Mouse (Mus musculus): ENCODE data around the gene Slc7a15.
A peak's percentile ranks its signal among the peaks of the same experiment; 100 is the strongest.
"Not testable (repeated sequence)": the region's sequence is repeated elsewhere in the genome, so short reads cannot be mapped to it uniquely, and the experiment has no call there.

Slc7a15 gene

DNA sequence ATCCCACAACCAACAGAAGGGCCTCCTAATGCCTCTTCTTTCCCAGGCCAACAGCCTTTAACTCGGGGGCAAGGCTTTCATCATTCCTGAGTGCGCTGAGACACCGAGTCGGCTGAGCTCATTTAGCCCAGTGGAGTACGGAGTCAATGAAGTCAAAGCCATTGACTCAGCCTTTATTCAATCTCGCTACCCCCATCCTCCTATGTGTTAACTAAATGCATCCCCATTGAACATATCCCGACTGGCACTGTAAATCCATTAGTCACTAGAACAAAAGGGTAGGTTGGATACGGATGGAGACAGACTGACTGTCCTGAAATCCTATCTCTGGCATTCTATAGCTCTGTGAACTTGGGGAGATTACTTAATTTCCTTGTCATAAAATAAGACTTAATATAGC, 36.7 kb downstream of the Slc7a15 start:
- DNase-seq (ENCODE audit: extremely low spot score, low spot score): not testable (repeated sequence)

DNA sequence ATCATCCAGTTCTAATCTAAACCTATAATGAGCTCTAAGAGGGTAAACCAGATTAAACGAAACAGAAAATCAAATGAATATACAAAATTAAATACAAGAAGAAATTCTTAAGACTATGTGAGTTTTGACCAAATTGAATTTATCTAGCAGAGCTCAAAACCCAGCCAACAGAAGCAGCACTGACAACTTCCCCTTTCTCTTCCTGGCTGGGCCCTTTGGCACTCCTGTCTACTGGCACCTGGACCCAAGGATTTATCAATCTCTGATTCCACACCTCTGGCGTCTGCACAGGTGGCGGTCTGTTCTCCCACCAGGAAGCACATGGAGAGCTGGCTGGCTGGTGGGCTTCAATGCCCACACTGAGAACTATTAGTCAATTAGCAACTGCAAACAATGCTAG, 39.0 kb downstream of the Slc7a15 start:
- DNase-seq (ENCODE audit: extremely low spot score, low spot score): not testable (repeated sequence)

DNA sequence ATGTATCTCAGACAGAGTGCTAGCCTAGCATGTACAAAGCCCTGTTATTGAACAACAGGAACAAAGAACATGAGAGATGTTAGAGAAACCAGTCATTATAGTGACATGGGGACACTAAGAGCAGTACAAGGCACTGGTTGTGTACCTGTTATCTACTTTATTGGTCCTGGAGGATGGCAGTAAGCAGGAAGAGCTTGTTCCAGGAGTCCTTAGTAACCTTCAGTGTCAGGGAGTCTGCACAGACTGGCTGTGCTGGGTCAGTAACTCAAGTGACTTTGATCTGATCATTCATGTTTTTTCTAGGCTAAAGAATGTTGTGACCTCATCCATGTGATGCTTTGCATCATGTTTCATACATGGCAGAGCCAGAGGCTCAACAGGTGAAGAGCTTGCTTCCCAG, 42.7 kb downstream of the Slc7a15 start:
- no peak for DNase-seq (ENCODE audit: extremely low spot score, low spot score)

DNA sequence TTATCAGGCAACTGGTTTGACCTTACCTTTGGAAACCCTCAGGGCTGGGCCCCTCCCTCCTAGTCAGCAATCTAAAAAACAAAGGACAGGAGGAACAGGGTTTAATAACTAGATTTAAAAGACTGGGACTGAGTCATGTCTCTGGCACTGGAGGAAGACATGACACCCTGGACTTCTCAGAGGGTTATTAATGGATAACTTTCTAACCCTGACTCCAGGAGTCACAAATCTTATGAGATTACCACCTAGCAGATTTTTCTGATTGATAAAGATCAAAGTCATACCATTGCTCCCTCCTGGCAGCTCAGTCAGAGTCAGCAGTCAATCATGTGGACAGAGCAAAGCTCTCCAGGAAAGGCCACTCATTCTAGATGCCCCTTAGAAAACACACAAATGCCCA, 43.4 kb downstream of the Slc7a15 start:
- DNase-seq (ENCODE audit: extremely low spot score, low spot score): no peak

DNA sequence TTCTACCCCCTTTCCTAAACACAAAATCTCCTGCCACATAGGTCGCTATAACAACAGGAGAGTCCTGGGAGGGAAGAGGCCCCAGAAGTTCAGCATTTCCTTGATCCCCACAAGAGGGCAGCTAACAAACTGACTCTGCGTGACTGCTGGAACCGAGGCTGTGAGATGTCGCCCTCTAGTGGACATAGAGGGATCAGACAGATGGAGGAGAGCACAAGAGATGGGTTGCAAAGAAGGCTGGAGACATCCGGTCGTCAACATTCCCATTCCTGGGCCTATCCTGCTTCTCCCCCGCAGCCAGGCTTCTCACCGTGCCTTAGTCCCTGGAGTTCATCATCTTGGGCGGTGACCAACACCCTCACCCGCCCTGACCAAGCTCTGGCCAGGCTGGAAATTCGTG, 51.5 kb downstream of the Slc7a15 start:
- peak; percentile 74 for DNase-seq (ENCODE audit: extremely low spot score, low spot score)

DNA sequence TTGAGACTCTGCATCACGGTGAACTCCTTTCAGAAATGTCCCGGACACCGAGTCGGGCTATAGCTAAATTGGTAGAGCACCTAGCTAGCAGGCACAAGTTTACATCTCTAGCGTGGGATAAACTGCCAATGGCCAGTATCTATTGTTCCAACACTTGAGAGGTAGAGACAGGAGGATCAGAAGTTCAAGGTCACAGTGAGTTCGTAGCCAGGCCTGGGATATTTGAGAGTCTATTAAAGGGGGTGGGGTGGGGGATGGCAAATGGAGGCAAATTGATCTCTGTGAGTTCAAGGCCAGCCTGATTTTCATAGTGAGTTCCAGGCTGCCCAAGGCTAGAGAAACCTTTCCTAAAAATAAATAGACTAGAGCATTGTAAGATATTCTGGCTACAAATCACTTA, 52.1 kb downstream of the Slc7a15 start:
- no peak for DNase-seq (ENCODE audit: extremely low spot score, low spot score)

DNA sequence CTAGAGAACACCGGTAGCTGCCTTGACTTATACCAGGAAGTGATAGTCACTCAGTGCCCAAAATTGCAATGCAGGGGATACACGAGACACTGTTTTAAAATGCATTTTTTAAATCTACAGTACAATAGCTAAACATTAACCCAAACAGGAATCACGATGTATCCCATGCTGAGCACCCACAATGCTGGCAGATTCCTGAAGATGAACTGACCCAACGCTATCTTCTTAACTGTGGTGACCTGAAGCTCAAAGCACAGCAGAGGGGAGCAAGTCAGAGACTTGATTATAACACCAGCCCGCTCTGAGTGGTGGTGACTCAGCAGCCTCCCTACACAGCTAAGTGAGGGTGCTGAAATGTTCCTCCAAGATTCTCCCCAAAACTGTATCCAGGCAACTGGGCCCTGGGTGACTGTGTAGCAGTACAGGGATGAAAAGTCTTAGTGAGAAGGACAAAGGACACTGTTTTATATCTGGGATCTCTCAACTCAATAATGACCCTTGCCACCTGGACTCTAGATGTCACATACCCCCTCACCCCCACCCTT, 53.7 kb downstream of the Slc7a15 start:
- DNase-seq (ENCODE audit: extremely low spot score, low spot score): no peak

DNA sequence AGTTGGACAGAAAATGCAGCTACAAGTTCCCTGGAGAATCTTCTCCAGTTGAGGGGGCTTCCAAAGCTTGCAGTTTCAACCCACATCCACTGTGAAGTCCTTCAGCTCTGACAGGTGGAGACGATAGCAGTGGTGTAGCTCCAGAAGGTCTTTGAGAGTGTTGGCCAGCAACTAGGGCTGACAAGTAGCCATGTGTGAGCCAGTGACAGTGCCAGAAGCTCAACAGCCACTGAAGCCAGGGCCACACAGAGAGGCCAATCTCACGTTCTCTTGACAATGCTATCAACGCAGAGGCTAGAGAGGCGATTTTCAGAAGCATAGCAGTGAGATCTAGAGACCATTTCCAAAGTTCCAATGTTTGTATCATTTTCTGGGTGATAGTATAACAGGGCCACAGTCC, 56.5 kb downstream of the Slc7a15 start:
- no peak for DNase-seq (ENCODE audit: extremely low spot score, low spot score)

DNA sequence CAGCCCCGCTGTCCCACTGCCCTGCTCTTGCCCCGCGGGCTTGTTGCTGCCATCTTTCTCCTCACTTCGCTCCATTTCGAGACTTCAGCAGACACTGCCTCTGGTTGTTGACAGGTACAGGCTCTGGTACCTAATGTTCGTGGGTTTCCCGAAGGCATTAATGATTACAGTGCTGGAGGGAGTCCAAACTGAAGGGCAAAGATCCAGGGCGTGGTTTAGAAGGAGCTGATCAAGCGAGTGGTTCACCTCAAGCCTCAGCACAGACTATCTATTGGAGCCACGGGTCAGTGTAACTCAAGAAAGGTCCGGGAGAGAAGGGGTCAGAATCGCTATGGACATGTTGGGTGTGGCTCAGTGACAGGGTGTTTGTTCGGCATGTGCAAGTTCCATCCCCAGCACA, 59.4 kb downstream of the Slc7a15 start:
- DNase-seq (ENCODE audit: extremely low spot score, low spot score): no peak

DNA sequence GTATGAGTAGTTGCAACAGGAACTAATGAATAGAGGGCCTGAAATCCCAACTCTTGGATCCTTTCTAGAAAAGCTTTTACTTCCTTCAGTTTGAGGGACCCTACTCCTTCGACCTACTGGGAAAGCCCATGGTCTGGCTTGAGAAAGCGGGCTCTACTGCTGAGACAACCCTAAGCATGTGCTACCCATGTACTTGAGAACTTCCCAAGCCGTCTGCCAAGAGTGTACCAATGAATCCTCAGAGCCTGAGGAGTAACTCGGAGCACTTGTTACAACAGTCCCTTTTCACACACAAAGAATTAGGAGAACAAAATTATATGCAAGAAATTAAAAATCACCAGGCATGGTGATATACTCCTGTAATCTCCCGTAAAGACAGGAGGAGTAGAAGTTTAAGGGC, 61.6 kb downstream of the Slc7a15 start:
- no peak for DNase-seq (ENCODE audit: extremely low spot score, low spot score)

DNA sequence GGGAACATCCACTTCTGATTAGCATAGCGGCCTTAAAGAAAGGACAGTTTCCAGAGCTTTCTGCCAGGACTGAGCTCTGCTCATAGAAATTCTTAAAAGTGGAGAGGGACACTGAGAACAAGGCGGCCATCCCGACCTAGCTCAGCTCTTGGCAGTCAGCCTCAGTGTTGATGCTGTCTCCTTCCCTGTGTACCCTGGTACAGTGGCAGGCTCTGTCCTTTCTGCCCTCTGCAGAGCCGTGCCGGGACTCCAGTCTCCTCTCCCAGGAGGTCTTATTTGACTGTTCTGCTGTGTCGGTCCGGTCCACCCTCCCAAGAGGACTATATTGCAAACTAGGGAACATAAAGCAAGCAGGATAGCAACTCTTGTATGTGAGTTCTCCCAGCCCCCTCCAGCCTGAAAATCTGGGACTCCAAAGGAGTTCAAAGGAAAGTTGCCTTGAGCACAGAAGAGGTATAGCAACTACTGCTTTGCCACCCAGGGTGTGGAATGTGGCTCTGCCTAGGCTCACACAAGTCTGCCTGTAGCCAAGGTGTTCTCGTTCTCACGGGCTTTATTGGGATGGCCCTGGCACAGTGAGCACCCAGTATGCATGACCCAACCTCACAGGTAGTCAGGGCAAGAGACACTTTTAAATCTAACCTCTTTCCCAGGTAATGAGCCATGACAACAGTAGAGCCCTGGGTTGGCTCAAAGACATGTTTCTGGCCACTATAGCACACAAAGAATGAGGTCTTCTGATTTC, 62.5 kb downstream of the Slc7a15 start:
- no peak for DNase-seq (ENCODE audit: extremely low spot score, low spot score)

DNA sequence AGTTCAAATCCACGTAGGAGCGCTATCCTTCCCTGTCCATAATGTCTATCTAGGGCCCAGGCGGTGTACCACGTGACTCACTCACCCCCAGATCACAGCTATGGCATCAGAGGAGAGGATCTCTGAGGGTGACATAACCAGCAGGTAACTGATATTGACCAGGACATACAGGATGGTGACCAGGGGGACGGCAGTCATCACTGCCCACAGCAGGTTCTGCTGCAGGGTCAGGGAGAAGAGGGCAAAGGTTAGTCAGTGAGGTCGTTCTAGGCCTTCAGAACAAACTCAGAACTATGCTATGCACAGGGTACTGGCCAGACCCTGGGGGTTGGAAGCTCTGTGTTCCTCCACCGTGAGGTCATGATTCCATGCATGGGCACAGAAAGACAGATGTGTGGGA, 63.3 kb downstream of the Slc7a15 start:
- no peak for DNase-seq (ENCODE audit: extremely low spot score, low spot score)

DNA sequence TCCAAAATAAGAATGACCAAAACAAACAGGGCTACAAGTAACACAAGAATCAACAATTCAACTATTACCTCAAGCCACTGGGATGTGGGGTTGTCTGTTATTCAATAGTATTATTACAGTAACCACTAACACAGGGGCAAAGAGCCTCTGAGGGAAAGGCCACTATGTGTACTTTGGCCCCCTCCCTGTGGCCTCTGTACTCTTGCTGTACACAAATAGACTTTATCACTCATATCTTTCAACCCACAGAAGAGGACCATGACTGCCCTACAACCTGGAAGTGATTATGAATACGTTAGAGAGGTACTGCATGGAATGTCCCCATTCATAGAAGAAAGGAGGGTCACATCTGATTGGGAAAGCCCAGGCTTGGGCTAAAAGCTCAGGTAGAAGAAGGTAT, 64.0 kb downstream of the Slc7a15 start:
- DNase-seq (ENCODE audit: extremely low spot score, low spot score): no peak

DNA sequence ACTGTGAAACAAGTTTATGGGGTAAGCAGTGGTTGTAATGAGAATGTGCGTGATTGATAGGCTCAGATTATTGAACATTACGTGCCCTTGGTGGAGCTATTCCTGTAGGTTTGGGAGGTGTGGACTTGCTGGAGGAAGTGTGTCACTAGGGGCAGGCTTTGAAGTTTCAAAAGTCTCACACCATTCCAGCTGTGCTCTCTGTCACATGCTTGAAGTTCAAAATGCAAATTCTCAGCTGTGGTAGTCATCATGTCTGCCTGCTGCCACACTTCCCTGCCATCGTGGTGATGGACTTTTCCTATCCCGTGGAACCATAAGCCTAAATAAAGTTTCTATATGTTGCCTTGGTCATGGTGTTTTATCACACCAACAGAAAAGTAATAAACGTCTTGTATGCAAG, 71.1 kb downstream of the Slc7a15 start:
- no peak for DNase-seq (ENCODE audit: extremely low spot score, low spot score)

DNA sequence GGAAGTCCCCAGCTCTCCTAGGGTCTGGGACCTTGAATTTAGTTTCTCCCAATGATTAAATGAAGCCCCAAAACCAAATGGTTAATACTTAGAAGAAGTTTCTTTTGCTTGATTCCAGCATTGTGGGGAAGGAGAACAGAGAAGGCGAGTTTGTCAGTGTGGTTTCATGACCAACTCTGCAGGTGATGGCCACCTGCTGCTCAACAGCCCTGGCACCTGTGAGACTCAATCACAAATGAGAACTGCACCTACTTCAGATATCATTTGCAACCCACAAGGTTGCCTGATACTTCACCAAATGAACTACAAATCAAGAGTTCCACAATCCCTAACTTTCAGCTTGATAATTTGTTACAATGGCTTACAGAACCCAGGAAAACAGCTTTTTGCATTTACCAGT, 71.7 kb downstream of the Slc7a15 start:
- DNase-seq (ENCODE audit: extremely low spot score, low spot score): no peak

DNA sequence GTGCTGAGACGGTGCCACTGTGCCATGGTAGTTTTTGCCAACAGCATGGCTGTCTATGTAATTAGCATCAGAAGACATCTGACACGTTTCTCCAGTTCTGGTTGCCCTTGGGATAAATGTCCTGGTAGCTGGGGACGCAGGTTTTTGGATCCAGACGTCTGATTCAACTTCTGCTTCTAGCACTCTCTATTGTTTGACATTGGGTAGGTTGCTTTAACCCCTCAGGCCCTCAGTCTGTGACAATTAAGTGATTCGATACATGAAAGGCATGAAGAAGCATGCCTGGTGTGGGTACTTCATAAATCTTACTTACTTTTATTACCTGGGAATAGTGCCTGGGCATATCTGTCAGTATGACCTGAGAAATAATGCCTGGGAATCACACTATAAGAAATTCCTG, 74.8 kb downstream of the Slc7a15 start:
- no peak for DNase-seq (ENCODE audit: extremely low spot score, low spot score)

DNA sequence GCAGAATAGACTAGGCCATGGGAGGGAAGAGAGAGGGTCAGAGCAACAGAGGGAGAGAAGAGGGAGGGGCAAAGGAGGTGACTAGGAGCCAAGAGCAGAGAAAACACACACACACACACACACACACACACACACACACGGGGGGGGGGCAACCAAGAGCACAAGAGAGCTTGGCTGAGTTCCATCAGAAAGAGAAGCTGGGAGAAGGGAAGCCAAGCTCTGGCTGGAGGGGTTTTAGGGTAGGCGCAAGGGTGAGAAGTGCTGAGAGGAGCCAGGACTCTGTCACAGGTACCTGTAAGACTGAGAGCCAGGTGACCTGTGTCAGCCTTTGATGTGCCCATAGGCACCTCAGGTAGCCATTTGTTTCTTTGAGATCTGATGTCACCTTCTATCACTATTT, 76.2 kb downstream of the Slc7a15 start:
- DNase-seq (ENCODE audit: extremely low spot score, low spot score): no peak

DNA sequence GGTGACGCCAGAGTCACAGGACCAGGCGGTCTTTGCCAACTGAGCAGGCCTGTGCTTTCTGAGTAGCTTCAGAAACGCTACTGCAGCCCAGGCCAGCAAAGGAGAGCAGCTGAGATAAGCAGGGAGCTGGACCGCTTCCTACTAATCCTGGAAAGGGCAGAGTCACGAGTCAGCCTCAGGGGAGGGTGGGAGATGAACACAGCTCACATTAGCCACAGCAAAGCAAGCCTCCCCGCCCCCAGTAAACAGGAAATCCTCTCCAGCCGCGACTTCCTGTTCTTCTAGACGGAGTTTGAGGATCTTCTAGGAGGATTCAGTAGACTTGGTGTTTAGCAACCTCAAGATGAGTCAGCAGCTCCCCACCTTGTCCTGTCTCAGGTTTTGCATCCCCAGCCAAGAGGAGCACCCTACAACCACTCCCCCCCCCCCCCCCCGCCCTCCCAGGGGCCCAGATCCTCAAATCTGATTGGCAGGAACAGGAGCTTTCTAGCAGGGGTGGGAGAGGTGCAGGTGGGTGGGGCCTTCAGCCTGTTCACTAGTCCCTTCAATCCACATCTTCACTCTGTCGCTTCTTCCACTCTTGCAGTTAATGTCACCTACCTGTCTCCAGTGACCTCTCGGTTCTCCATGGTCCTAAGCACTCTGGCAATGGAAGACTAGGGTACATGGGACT, 77.4 kb downstream of the Slc7a15 start:
- peak; percentile 30 for DNase-seq (ENCODE audit: extremely low spot score, low spot score)

DNA sequence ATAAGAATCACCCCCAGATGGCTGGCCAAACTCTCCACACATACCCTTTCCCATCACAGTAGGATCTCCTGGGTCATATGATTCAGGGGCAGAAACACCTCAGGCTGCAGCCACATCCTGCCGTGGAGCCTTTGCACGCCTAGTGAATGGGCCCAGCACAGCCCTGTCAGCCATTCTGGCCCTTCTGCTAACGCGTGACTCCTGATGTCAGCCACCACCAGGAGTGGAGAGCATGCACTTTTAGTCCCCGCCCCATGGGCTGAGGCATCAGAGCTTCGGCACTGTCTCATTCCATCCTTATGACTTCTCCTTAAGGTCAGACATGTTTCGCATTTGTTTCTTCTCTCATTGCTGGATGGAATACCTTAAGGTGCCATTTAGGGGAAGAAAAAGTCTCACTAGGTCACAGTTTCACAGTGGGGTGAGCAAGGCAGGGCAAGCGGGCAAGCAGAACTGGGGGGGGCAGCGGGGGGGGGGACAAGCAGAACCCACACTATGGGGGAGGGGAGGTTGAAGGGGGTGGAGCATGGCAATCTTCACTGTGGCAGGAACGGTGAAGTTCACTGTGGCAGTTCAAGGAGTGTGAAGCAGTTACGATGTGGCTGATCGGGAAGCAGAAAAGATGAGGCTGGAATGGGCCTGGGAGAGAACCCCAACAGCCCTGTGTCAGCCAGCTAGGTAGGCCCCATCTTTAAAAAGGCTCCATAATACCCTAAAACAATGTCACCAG, 79.3 kb downstream of the Slc7a15 start:
- no peak for DNase-seq (ENCODE audit: extremely low spot score, low spot score)

DNA sequence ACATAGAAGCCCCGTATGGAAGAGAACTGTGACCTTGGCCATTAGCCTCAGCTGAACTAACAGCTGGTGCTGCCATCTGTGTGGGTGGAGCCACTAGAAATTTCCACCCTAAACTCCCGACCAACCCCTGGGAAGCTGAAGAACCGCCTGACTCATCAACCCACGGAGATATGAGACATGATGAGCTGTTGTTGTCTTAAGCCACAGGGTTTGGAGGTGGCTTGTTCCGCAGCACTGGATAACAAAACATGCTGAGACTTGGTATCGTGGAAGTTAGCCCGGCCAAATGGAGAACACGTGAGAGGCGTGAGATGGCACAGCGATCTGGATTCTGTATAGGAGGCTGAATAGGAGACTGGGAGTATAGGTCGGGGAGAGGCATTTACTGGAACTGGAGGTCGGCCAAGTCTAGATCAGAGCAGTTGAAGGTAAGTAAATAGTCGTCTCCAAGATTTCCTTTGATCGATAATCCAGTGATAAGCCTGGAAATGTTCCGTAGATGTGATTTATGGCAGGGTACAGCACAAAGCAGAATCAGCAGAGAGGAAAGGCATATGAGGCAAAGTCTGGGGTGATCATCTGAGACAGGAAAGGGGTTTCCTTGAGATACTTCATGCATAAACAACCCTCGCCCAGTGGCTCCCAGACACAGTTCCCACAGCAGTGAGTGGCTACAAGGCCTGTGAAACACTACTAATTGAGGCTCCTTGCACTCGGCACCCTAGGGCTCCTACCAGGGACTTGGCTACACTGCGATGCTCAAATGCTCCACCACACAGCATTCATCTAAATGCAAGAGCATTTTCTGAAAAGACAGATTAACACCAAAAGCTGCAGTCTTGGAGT, 87.6 kb downstream of the Slc7a15 start:
- DNase-seq (ENCODE audit: extremely low spot score, low spot score): no peak

DNA sequence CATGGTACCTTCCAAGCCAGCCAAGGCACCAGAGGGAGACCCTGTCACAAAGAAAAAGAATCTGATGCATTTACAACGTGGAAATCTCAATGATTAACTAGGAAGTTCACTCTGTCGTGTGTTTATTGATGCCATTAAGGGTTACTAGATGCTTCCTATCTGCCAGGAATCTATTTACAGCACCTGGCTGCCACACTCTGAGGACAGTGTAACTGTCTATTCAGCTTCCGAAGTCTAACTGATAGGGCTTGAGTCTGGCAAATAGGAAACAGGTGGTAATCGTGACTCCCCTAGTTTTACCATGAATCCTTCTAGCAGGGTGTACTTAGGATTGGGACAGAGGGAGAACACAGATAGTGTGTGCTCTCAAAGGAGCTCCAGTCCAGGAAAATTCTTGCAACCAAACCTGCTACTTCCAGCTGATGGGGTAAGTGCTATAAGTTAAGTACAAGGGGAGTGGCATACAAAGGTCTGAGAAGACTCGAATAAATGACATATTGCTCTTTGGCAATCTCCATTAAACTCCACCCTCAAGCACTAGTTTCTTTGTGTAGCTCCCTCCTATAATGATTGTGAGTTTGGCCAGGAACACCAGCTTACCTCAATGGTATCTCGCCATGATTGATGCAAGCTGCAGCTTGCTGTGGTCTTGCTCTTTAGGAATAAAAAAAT, 88.4 kb downstream of the Slc7a15 start:
- DNase-seq (ENCODE audit: extremely low spot score, low spot score): no peak

All from neural tube, embryonic 10.5 days (tissue).